Mouse (Mus musculus): ENCODE data around the gene Rpl14. TPM values are rescaled to one million over a fixed set of nuclear protein-coding genes. Genes with fewer than 3 reads are reported as not detected.

Rpl14 gene
- total RNA-seq, 2 experiments from 2014 or later = 263 to 301 TPM

DNA sequence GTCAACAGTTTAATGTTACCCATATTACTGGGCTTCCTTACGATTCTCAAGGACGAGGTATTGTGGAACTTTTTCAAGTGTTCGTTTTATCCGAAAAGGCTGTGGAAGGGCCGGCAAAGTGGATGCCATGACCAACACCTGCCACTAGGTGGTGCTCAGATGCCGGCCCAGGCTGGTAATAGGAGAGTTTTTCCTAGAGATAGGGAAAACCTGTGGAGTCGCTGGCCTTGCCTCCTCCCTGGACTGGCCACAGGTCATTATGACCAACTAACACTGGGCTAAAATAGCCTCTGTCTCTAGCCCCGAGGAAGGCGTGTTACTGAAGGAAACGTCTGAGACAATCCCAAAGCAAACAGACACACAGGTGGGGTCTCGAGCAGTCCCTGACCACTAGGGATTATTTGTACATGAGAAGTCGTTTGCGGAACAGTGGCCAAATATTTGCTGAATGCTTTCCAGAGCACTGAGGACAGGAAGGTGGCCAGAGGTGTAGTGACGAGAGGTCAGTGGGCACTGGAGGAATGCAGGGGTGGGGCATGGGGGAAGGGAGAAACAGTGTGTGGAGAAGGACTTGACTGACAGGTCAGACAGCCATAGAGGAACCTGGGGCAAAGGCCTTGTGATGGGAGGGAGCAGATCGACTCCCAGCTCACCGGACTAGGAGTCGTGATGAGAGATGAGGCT, 30.4 kb downstream of the Rpl14 start:
- intact Hi-C loops (cut with DNase I) = loop anchor here (2.0 to 10.0 kb wide), 4 partner anchors 176 to 641 kb away; no protein-coding TSS in a partner anchor
- peak; percentile 64 to 65 for DNase-seq (ENCODE audit: low spot score in 2 of 2)

DNA sequence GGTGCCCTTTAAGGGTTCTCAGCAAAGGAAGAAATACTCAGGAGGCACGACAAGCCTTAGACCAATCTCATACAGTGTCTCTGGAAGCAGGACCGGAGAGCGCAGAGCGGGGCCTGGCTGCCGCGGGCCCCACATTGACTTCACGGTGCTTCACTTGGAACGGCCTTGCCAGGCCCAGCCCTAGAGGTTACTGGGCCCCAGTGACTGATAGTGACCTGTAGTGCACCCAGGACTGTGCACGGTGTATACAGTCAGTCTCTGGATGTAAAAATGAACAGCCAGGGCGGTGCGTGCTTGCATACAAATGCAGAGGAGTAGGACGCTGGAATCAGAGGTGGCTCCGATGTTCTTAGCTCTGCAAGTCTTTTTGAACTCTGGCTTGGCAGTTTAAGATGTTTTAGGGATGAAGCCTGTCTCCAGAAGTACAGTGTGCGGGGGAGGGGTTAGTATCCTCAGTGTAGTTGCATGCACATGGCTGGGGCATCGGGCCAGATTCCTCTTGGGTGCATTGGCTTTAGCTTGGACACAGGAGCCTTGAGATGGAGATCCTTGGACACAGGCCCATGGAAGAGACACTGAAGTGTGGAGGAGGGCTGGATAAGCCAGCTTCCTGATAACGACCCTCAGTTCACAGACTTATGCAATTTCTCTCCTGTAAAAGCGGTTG, 31.1 kb downstream of the Rpl14 start:
- intact Hi-C loops (cut with DNase I) = loop anchor here (2.0 to 10.0 kb wide), 4 partner anchors 175 to 640 kb away; no protein-coding TSS in a partner anchor
- DNase-seq (ENCODE audit: low spot score in 2 of 2) = no peak

DNA sequence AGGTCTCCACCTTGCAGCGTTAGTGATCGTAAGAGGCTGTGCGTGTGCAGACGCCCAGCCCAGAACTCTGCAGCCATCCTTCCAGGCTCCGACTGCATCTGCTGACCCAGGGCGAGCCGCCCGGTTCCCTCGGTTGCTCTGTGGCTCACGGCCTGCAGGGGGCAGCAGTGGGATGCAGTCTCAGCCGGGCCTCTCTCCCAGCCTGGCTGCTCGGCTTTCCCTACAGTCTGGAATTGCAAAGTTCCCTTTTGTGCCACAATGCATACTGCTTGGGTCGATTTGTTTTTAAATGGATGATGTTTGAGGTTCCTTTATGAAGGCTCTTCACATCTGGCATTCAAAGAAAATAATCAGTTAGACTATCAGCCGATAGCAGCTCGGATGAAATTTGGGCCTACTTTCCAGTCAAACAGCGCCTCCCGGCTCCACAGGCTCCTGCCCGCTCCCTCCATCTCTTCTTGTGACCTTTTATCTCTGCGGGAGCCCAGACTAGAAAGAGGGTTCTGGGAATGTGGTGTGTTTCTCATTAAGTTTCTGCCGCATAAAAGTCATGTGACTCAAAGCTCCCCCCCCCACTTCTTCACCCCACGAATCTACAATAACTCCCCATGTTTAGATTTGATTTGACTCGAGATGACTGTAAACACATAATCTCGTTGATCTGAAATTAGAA, 31.7 kb downstream of the Rpl14 start:
- intact Hi-C loops (cut with DNase I) = loop anchor here (2.0 to 10.0 kb wide), 4 partner anchors 174 to 639 kb away; no protein-coding TSS in a partner anchor
- DNase-seq (ENCODE audit: low spot score in 2 of 2) = peak; percentile 85 to 89

DNA sequence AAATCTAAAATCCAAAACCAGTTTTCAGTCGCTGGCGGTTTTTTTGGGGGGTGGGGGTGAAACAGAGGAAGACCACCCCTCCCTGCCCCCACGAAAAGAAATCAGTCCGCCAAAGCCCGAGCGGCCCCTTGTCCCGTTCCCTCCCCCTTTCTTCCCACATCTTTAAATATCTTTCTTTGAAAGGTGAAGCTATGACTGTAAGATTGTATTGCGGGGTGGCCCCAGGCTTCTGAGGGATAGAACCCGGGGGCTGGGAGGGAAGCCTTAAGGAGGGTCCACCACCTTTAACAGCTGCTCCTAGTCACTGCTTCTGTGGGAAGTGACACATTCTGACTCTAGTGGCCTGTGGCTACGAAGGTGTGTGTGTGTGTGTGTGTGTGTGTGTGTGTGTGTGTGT, 32.3 kb downstream of the Rpl14 start:
- DNase-seq (ENCODE audit: low spot score in 2 of 2) = no peak
- intact Hi-C loops (cut with DNase I) = loop anchor here (2.0 to 10.0 kb wide), 4 partner anchors 174 to 639 kb away; no protein-coding TSS in a partner anchor

DNA sequence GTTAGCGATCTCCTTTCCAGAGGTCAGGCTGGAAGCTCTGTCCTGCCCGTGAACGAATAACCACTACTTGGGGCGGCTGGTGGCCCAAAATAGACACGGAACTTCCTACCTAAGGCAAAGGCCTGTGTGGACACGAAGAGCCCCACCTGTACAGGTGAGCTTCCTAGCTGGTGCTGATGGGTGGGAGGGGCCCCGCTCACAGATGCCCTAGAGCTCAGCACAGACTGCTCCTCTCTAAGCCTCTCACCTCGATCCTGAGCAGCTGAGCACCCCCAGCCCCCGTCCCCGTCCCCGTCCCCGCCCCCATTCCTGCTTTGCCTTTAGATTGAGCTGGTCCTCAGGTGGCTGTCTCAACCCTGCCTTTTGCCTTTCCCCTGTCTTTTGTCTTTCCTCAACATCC, 32.7 kb downstream of the Rpl14 start:
- intact Hi-C loops (cut with DNase I) = loop anchor here (2.0 to 10.0 kb wide), 4 partner anchors 173 to 638 kb away; no protein-coding TSS in a partner anchor

DNA sequence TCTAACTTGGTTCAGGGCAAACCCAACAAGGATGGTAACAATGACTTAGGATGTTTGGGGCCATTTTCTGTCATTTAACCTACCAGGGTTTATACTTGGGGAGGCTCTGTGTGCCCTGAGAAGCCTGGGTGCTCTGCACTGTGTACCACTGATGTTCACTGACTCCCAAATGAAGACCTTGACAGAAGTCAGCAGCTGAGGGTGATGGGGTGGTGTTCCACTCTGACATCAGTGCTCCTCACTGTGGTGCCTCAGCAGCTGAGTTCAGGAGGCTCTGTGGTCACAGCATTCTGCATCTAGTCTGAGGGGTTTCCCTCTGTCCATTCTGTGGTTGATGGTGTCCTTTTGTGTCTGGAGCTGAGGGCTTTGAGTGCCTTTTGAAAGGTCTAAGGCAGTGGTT, 39.8 kb downstream of the Rpl14 start:
- intact Hi-C loops (cut with DNase I) = no loop called here
- no peak for DNase-seq (ENCODE audit: low spot score in 2 of 2)

More for the DNA sequence above, 32.7 kb downstream of the Rpl14 start:
- DNase-seq (ENCODE audit: low spot score in 2 of 2) = no peak

DNA sequence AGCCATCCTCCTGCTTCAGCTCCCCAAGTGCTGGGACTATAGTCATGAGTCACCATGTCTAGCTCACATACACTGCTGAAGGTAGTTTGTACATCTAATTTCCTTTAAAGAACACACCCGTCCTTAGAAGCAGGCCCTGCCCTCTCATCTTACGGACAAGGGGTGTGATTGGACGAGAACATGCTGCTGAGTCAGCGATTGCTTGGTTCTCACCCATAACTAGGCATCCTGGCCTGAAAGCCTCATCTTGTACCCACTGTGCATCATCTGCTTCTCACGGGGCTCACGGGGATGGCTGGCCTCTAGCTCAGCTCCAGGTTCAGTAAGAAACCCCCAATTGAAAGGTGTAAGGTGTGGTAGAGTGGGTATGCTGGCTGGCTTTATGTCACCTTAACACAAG, 42.8 kb downstream of the Rpl14 start:
- intact Hi-C loops (cut with DNase I) = no loop called here
- DNase-seq (ENCODE audit: low spot score in 2 of 2) = no peak

DNA sequence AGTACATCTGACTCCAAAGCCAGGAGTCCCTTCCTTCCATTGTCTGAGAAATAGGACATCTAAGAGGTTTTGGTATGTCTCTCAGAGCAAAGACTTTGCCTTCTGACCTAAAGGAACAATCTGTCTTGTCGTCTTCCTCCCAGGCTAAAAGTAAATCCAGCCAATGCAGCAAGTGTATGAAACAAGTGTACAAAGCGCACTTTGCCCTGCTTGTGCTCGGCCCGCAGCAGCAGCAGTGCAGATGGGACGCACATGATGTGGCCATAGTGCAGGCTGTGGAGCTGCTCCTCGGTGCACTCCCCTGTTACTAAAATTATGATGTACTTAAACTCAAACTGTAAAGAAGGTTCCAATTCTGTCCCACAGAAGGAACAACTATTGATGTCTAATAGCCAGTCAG, 46.9 kb downstream of the Rpl14 start:
- no peak for DNase-seq (ENCODE audit: low spot score in 2 of 2)
- intact Hi-C loops (cut with DNase I) = no loop called here

DNA sequence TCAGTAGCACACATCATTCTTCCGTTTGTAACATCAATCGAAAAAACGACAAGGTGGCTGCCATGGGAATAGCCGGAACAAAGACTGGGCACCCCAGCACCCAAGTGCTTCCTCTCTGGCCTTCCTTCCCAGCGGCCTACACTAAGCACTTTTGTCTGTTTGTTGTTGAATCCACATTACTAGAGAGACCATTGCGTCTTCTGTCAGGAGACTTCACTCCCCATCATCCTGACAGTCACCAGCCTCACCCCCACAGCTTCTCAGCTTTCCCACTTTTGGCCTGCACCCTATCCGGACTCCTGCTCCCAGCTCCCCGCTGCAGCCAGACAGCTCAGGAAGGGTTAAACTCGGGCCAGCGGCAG, 48.1 kb downstream of the Rpl14 start:
- intact Hi-C loops (cut with DNase I) = no loop called here
- DNase-seq (ENCODE audit: low spot score in 2 of 2) = no peak

DNA sequence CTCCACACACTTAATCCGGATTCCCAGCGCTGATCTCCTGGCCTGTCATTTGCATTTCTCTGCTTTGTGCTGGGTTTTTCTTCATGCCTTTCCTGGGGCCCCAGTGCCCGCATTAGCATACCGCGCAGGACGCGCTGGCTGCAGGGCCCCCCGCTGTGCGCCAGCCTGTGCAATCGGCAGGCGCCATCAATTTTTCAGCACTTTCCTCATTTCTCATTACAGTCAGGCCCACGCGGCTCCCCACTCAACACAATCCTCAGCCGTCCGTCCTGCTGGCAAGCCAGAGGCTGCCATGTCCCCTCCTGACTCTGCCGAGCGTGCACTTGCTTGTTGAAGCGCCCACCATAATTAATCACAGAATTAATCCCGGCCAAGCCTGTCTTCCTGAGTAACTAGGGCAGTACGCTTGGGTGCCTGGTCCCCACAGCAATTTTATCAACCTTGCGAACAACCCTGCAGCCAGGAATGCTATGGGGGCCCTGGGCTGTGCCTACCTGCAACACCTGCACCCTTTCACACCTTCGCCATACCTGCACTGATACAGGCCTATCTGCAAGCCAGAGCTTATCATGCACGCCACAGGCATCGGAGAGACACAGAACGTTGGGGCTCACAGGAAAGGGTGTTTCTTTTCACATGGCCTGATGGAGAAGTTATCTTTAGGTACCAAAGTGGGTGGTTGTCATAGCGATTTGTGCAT, 48.6 kb downstream of the Rpl14 start:
- intact Hi-C loops (cut with DNase I) = loop anchor here (5.0 kb wide), 1 partner anchor 42 kb away; no protein-coding TSS in a partner anchor

DNA sequence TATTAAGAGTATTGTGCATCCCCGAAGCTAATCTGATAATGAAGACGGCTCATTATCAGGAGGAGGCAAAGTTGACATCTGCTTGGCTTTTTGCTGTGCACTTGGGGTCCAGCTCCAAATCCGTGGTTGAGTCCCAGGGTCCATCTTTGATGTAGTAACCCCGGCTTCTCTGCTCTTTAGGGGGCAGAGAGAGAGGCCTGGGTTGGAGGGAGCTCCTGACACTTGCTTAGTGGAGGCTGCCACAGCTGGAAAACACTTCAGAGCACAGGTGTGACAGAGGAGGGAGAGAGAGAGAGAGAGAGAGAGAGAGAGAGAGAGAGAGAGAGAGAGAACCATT, 49.1 kb downstream of the Rpl14 start:
- no peak for DNase-seq (ENCODE audit: low spot score in 2 of 2)
- intact Hi-C loops (cut with DNase I) = loop anchor here (5.0 kb wide), 1 partner anchor 42 kb away; no protein-coding TSS in a partner anchor

More for the DNA sequence above, 48.6 kb downstream of the Rpl14 start:
- DNase-seq (ENCODE audit: low spot score in 2 of 2) = peak; percentile 29 to 34

Other genes starting within 250 kb of the Rpl14 start
- 100 to 1,000 TPM; 149 to 162 TPM for gene Eif1b, start 79.2 kb upstream of the Rpl14 start, total RNA-seq (2021)
- 1 to 10 TPM; 5.6 to 8.0 TPM for gene Entpd3, start 31.6 kb upstream of the Rpl14 start, total RNA-seq (2021)